Mouse (Mus musculus) lung, adult 2 months (tissue): ENCODE measurements around the gene Nelfa.
"Not testable (repeated sequence)": the region's sequence is repeated elsewhere in the genome, so short reads cannot be mapped to it uniquely, and the experiment has no call there.

Experiments used
- CTCF ChIP-seq: fragments of 200-500 bp; IDR thresholded peaks from 2 replicates; pipeline ENCODE4 v1.5.1; 2011; ENCODE audit warnings: mild to moderate bottlenecking, low read length, control low read depth; ENCODE audit not compliant: insufficient read depth
- POLR2A ChIP-seq: fragments of 200-500 bp; IDR thresholded peaks from 2 replicates; pipeline ENCODE4 v1.6.1; 2011; ENCODE audit warnings: low read depth, mild to moderate bottlenecking, control low read depth, low read length, borderline replicate concordance; ENCODE audit errors: extremely low read depth

GRCm38 (mm10) chr5:33916616-33917015 lies 19.6 kb downstream of the Nelfa start:
- TF ChIP-seq CTCF, POLR2A: not testable (repeated sequence)
